Mouse (Mus musculus) spleen, embryonic (tissue): Measurements from ENCODE around the gene Kif13a.

ENCODE experiments used
- CTCF ChIA-PET: fragments of 350-600 bp; sonication (Branson Sonifier 250); formaldehyde crosslinking; loops from one replicate; lab custom pipeline; 2022; lab: Charles Lee

Gene Kif13a

GRCm38 (mm10) chr13:46735808-46736478 lies 193.7 kb downstream of the Kif13a start:
- CTCF ChIA-PET, result interaction anchor here (0.6 to 1.4 kb wide), 2 partner anchors 11 to 65 kb away, joined by 3 to 6 read pairs; no protein-coding TSS in a partner anchor

GRCm38 (mm10) chr13:46735219-46735807 lies 194.4 kb downstream of the Kif13a start:
- CTCF ChIA-PET, result interaction anchor here (1.4 kb wide), 1 partner anchor 65 kb away, joined by 6 read pairs; no protein-coding TSS in a partner anchor

GRCm38 (mm10) chr13:46729998-46730397 lies 199.7 kb downstream of the Kif13a start:
- CTCF ChIA-PET, result interaction anchor here (0.6 kb wide), 2 partner anchors 10 to 34 kb away, joined by 6 read pairs; no protein-coding TSS in a partner anchor

GRCm38 (mm10) chr13:46728411-46728810 lies 201.3 kb downstream of the Kif13a start:
- CTCF ChIA-PET, result interaction anchor here (0.8 to 1.0 kb wide), 2 partner anchors 28 to 845 kb away, joined by 3 to 4 read pairs; no protein-coding TSS in a partner anchor

- CTCF ChIA-PET, result interaction anchor here (0.8 kb wide), 1 partner anchor 844 kb away, joined by 4 read pairs; no protein-coding TSS in a partner anchor
These were observed 201.8 kb downstream of the Kif13a start, which contains the start of gene Nup153 for GRCm38 (mm10) chr13:46727837-46728268. Nup153 (minus strand) TSS chr13:46727940.

- CTCF ChIA-PET, result interaction anchor here (0.8 kb wide), 1 partner anchor 11 kb away, joined by 5 read pairs; no protein-coding TSS in a partner anchor
These were observed 202.4 kb downstream of the Kif13a start for GRCm38 (mm10) chr13:46727038-46727836.

GRCm38 (mm10) chr13:46726288-46727037 lies 203.2 kb downstream of the Kif13a start:
- CTCF ChIA-PET, result interaction anchor here (0.7 to 0.8 kb wide), 2 partner anchors 11 to 100 kb away, joined by 4 to 5 read pairs; no protein-coding TSS in a partner anchor

- CTCF ChIA-PET, result interaction anchor here (0.6 to 0.7 kb wide), 3 partner anchors 11 to 511 kb away, joined by 3 read pairs; no protein-coding TSS in a partner anchor
These were observed 204.4 kb downstream of the Kif13a start for GRCm38 (mm10) chr13:46725227-46725626.

GRCm38 (mm10) chr13:46724371-46724770 lies 205.3 kb downstream of the Kif13a start:
- CTCF ChIA-PET, result no interaction called here

- CTCF ChIA-PET, result no interaction called here
These were observed 208.7 kb downstream of the Kif13a start for GRCm38 (mm10) chr13:46721009-46721408.

- CTCF ChIA-PET, result interaction anchor here (2.0 kb wide), 1 partner anchor 9 kb away, joined by 4 read pairs; no protein-coding TSS in a partner anchor
These were observed 210.7 kb downstream of the Kif13a start for GRCm38 (mm10) chr13:46718893-46719400.

GRCm38 (mm10) chr13:46715976-46716639 lies 213.6 kb downstream of the Kif13a start:
- CTCF ChIA-PET, result interaction anchor here (0.6 to 1.1 kb wide), 2 partner anchors 9 to 10 kb away, joined by 3 to 5 read pairs; no protein-coding TSS in a partner anchor

- CTCF ChIA-PET, result no interaction called here
These were observed 216.2 kb downstream of the Kif13a start for GRCm38 (mm10) chr13:46713486-46713885.

GRCm38 (mm10) chr13:46703138-46703537 lies 226.5 kb downstream of the Kif13a start:
- CTCF ChIA-PET, result no interaction called here

- CTCF ChIA-PET, result interaction anchor here (0.6 kb wide), 1 partner anchor 8 kb away, joined by 6 read pairs; no protein-coding TSS in a partner anchor
These were observed 228.2 kb downstream of the Kif13a start for GRCm38 (mm10) chr13:46701486-46701885.

GRCm38 (mm10) chr13:46699372-46699771 lies 230.3 kb downstream of the Kif13a start:
- CTCF ChIA-PET, result no interaction called here
